Mouse (Mus musculus) neural tube, embryonic 11.5 days (tissue): ENCODE results near the gene Ncor2. TPM values are rescaled to one million over a fixed set of nuclear protein-coding genes. Genes with fewer than 3 reads are reported as not detected.
"Not testable (repeated sequence)": the region's sequence is repeated elsewhere in the genome, so short reads cannot be mapped to it uniquely, and the experiment has no call there.

Experiments
- ATAC-seq: fragments of 200-750 bp; cut with Nextera tagmentation; 2 replicates; pipeline ENCODE4 v1.8.0; 2017; ENCODE audit warnings: moderate number of reproducible peaks, mild to moderate bottlenecking, moderate TSS enrichment, moderate library complexity; ENCODE audit not compliant: insufficient read depth, low FRiP score, low TSS enrichment
- DNase-seq: peaks from one replicate; pipeline ENCODE4 v3.0.0-alpha.2; 2015; ENCODE audit warnings: low spot score
- H3K27ac ChIP-seq: fragments of 300-500 bp; sonication (generic); 2 replicates; pipeline ENCODE4 v1.5.1; 2014; ENCODE audit warnings: low read depth, mild to moderate bottlenecking, low read length
- H3K27me3 ChIP-seq: fragments of 300-500 bp; sonication (generic); 2 replicates; pipeline ENCODE4 v1.6.1; 2014; ENCODE audit warnings: mild to moderate bottlenecking, low read length, mixed read lengths; ENCODE audit not compliant: control insufficient read depth, insufficient read depth
- H3K36me3 ChIP-seq: fragments of 300-500 bp; sonication (generic); 2 replicates; pipeline ENCODE4 v1.6.1; 2014; ENCODE audit warnings: mild to moderate bottlenecking, low read length, moderate library complexity, mixed read lengths; ENCODE audit not compliant: control insufficient read depth, insufficient read depth
- H3K4me1 ChIP-seq: fragments of 300-500 bp; sonication (generic); 2 replicates; pipeline ENCODE4 v1.6.1; 2014; ENCODE audit warnings: low read length, mixed read lengths; ENCODE audit not compliant: control insufficient read depth, insufficient read depth
- H3K4me2 ChIP-seq: fragments of 300-500 bp; sonication (generic); 2 replicates; pipeline ENCODE4 v1.6.1; 2014; ENCODE audit warnings: low read depth, mild to moderate bottlenecking, moderate library complexity
- H3K4me3 ChIP-seq: fragments of 300-500 bp; sonication (generic); 2 replicates; pipeline ENCODE4 v1.5.1; 2014; ENCODE audit warnings: low read depth, low read length
- H3K9ac ChIP-seq: fragments of 300-500 bp; sonication (generic); 2 replicates; pipeline ENCODE4 v1.6.1; 2014; ENCODE audit warnings: mild to moderate bottlenecking, low read length
- H3K9me3 ChIP-seq: fragments of 300-500 bp; sonication (generic); 2 replicates; pipeline ENCODE4 v1.6.1; 2016; ENCODE audit warnings: low read length; ENCODE audit not compliant: control insufficient read depth
- WGBS: fragments of 180-500 bp; shearing (Covaris S2); extraction: QIAGEN DNeasy Blood & Tissue Kit; methylation state at CpG from one replicate; pipeline ENCODE4 v1.1.7; 2014; 5-methylcytosine and 5-hydroxymethylcytosine counted together
- polyA plus RNA-seq: library from polyadenylated mRNA; unstranded; fragments of >200 nt; fragmentation: Nextera tagmentation; extraction: Ambion mirVana; gene quantifications from 2 replicates; pipeline ENCODE4 v1.2.1, GENCODE M21; 2014

The Ncor2 gene
- polyA plus RNA-seq, 1 experiment from 2014 or later: 24.3 TPM

DNA sequence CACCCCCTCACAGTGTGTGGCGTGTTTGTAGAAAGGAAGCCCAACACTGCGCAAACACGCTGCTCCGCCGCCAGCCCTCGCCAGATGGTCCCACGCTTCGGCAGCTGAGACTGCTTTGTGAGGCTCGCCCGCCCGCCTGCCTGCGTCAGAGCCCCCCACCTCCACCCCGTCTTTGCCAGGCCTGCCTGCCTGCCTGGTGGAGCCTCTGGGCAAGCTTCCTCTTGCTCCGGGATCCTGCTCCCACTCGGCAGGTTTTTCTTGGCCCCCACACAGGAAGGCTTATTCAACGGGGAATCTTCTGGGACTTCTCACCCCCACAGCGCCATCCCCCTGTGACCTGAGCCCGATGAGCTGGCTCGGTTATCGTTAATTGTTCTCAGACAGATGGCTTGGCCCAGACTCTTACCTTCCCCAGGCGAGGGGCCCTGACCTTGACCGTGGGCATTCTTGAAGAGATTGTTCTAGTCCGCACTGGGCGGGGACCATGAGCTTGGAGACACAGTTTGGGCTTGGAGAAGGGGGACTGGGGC lies 37.0 kb upstream of the Ncor2 start:
- Histone ChIP-seq H3K4me3 (peak overlapping the region; percentile 8; the same call in 1 of the 2 replicates), H3K36me3 (no peaks in the 10 kb centered on the region), H3K9me3 (no peaks in the 10 kb centered on the region), H3K4me2 (peak overlapping the region; percentile 33), H3K4me1 (peaks cover 20% of the 10 kb centered on the region; the same call in 1 of the 2 replicates), H3K27ac (peak overlapping the region; percentile 87), H3K9ac (peak overlapping the region; percentile 58), H3K27me3 (no peaks in the 10 kb centered on the region)
- DNase-seq (peak; percentile 85), ATAC-seq (peak; percentile 79)
- WGBS: 7% methylated on average over 24 of the region's 24 CpGs

DNA sequence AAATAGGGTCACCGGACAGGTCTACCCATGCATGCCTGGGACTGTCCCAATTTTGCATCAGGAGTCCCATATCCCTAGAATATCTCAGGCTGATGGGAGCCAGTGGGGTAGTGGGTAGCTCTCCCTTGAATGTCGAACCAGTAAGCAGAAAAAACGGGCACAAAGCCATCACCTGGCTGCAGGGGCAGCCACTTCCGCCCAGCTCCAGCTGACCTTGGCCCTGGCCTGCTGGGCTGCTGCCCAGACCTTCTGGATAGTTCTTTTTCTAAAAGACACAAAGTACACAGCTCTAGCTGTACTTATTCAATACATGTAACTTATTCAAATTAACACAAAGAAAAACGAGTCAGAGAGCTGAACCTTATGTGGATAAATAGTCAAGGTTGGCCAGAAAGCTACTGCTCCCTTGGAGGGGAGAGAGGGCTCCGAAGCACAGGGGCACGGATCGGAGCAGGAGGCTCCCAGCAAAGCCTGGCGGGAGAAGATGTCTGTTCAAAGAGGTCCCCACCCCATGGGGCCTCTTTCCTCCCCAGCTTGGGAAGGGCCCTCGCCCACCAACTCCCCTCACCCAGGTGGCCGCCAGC lies 36.4 kb upstream of the Ncor2 start:
- H3K27me3 ChIP-seq: no peaks in the 10 kb centered on the region
- DNase-seq (no peak), ATAC-seq (no peak)
- peak overlapping the region; percentile 58 for H3K9ac ChIP-seq
- no peaks in the 10 kb centered on the region for H3K9me3 ChIP-seq
- WGBS: 22% methylated on average over 11 of the region's 11 CpGs
- H3K36me3 ChIP-seq: no peaks in the 10 kb centered on the region
- H3K4me3 ChIP-seq: peak overlapping the region; percentile 8; the same call in 1 of the 2 replicates
- H3K27ac ChIP-seq: peak overlapping the region; percentile 87
- peaks cover 20% of the 10 kb centered on the region; the same call in 1 of the 2 replicates for H3K4me1 ChIP-seq
- peak overlapping the region; percentile 33 for H3K4me2 ChIP-seq

DNA sequence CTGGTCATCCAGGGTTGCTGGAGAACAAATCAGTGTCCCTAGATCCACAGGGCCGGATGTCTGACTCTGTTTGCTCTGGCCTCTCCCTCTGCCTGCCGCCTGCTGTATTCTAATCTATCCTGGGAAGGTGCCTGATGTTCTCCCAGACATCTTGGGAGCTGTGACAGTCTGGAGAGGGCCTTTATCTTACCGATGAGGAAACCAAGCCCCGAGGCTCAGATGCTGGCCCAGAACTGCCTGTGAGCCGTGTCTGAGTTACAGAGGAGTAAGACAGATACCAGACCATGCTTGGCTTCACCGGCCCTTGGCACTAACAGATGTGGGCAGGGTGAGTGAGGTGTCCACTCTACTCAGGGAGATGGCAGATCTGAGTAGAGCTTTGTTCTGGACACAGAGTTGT lies 35.0 kb upstream of the Ncor2 start:
- ATAC-seq (no peak), DNase-seq (no peak)
- Histone ChIP-seq H3K27ac (no peak overlapping the region), H3K36me3 (no peaks in the 10 kb centered on the region), H3K4me1 (peaks cover 20% of the 10 kb centered on the region; the same call in 1 of the 2 replicates), H3K4me2 (no peak overlapping the region), H3K4me3 (no peak overlapping the region), H3K9me3 (no peaks in the 10 kb centered on the region), H3K27me3 (no peaks in the 10 kb centered on the region), H3K9ac (no peak overlapping the region)
- WGBS: 84% methylated on average over 6 of the region's 6 CpGs

- H3K27ac ChIP-seq, H3K9ac ChIP-seq, H3K4me2 ChIP-seq, ATAC-seq, H3K4me3 ChIP-seq, H3K36me3 ChIP-seq, DNase-seq, H3K9me3 ChIP-seq, H3K27me3 ChIP-seq: not testable (repeated sequence)
- WGBS: 92% methylated on average over 3 of the region's 3 CpGs
- peaks cover 10% of the 10 kb centered on the region for H3K4me1 ChIP-seq
These were observed 25.9 kb upstream of the Ncor2 start for GRCm38 (mm10) chr5:125204910-125205309.

GRCm38 (mm10) chr5:125204199-125204815 lies 25.3 kb upstream of the Ncor2 start:
- no peak for DNase-seq
- no peaks in the 10 kb centered on the region for H3K27me3 ChIP-seq
- H3K4me3 ChIP-seq: no peak overlapping the region
- ATAC-seq: no peak
- H3K9me3 ChIP-seq: no peaks in the 10 kb centered on the region
- no peak overlapping the region for H3K9ac ChIP-seq
- peaks cover 10% of the 10 kb centered on the region for H3K4me1 ChIP-seq
- no peaks in the 10 kb centered on the region for H3K36me3 ChIP-seq
- H3K4me2 ChIP-seq: no peak overlapping the region
- H3K27ac ChIP-seq: no peak overlapping the region
- 85% methylated on average over 11 of the region's 11 CpGs for WGBS

- Histone ChIP-seq H3K27ac (no peak overlapping the region), H3K9ac (no peak overlapping the region), H3K9me3 (no peaks in the 10 kb centered on the region), H3K4me3 (no peak overlapping the region), H3K4me2 (no peak overlapping the region), H3K27me3 (no peaks in the 10 kb centered on the region), H3K4me1 (peaks cover 10% of the 10 kb centered on the region), H3K36me3 (no peaks in the 10 kb centered on the region)
- ATAC-seq (no peak), DNase-seq (no peak)
- 72% methylated on average over 11 of the region's 11 CpGs for WGBS
These were observed 24.7 kb upstream of the Ncor2 start for GRCm38 (mm10) chr5:125203759-125204158.

GRCm38 (mm10) chr5:125203099-125203498 lies 24.1 kb upstream of the Ncor2 start:
- WGBS: 18% methylated on average over 7 of the region's 7 CpGs
- H3K27ac ChIP-seq: peak overlapping the region; percentile 34; the same call in 1 of the 2 replicates

GRCm38 (mm10) chr5:125202100-125202499 lies 23.1 kb upstream of the Ncor2 start:
- Histone ChIP-seq H3K27me3 (no peaks in the 10 kb centered on the region), H3K27ac (no peak overlapping the region), H3K4me1 (peaks cover 10% of the 10 kb centered on the region), H3K4me2 (no peak overlapping the region), H3K36me3 (no peaks in the 10 kb centered on the region), H3K4me3 (no peak overlapping the region), H3K9me3 (no peaks in the 10 kb centered on the region), H3K9ac (no peak overlapping the region)
- no peak for DNase-seq
- ATAC-seq: no peak
- WGBS: 88% methylated on average over 5 of the region's 5 CpGs

More at GRCm38 (mm10) chr5:125203099-125203498, 24.1 kb upstream of the Ncor2 start:
- no peaks in the 10 kb centered on the region for H3K27me3 ChIP-seq
- H3K36me3 ChIP-seq: no peaks in the 10 kb centered on the region
- H3K9me3 ChIP-seq: no peaks in the 10 kb centered on the region
- ATAC-seq (peak; percentile 80), DNase-seq (peak; percentile 35)
- no peak overlapping the region for H3K4me2 ChIP-seq
- peaks cover 10% of the 10 kb centered on the region for H3K4me1 ChIP-seq
- H3K4me3 ChIP-seq: no peak overlapping the region
- H3K9ac ChIP-seq: peak overlapping the region; percentile 18

DNA sequence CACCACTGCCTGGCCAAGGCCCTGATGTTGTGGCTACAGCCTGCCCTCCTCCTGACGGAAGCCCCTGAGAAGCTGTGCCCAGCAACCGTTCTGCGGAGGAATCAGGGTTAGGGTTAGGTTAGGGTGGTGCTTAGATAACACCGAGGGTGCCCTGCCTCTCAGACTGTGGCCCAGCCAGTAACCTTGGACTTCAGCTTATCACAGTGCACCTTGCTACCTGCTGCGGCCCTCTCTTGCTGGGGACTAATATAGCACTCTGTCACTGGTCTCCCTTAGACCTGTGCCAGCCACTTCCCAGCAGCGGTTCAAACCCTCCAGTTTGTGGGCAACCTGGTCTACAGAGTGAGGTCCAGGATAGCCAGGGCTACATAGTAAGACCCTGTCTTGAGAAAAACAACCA lies 20.1 kb upstream of the Ncor2 start:
- Histone ChIP-seq H3K4me1 (peaks cover 10% of the 10 kb centered on the region), H3K36me3 (no peaks in the 10 kb centered on the region), H3K4me2 (no peak overlapping the region), H3K27ac (no peak overlapping the region), H3K27me3 (no peaks in the 10 kb centered on the region), H3K4me3 (no peak overlapping the region), H3K9ac (no peak overlapping the region), H3K9me3 (no peaks in the 10 kb centered on the region)
- ATAC-seq (no peak), DNase-seq (no peak)
- WGBS: 95% methylated on average over 6 of the region's 6 CpGs
